Comparison of ENCODE assay signal across 10 mouse cellular contexts in genomic region chr16:8631428-8631827, GRCm38 (mm10). TPM values are rescaled to one million over a fixed set of nuclear protein-coding genes. Genes with fewer than 3 reads are reported as not detected.
"Had no signal": no experiment of that assay in that cellular context is flagged by ENCODE, and none has a peak within 500 bp of the region (broad histone marks: within the 10 kb centered on the region; RNA-seq: fewer than 3 reads in every experiment).

No protein-coding gene starts in this region.

- ATAC-seq: liver, embryonic 12.5 days; liver, postnatal 0 days had no signal

- DNase-seq: kidney, adult 11 months; kidney, postnatal 10 days; liver, postnatal 0 days; lung, postnatal 14 days; midbrain, embryonic 14.5 days had no signal

RNA-seq across cellular contexts. Expression of gene Gm5767, which starts 49.1 kb away (rescaled TPM):
- total RNA-seq: layer of hippocampus, adult 8-10 months; layer of hippocampus, postnatal 14 days; left cerebral cortex, adult 18-20 months; left cerebral cortex, postnatal 10 days had no signal
